Mouse (Mus musculus): Measurements from ENCODE around the gene Gigyf1. TPM values are rescaled to one million over a fixed set of nuclear protein-coding genes. Genes with fewer than 3 reads are reported as not detected.

The Gigyf1 gene
- polyA plus RNA-seq, 1 experiment from 2014 or later = 20.5 TPM

GRCm38 (mm10) chr5:137519691-137520550 is 1.6 kb downstream of the Gigyf1 start:
- Histone ChIP-seq H3K27ac (no peak overlapping the region), H3K9ac (replicated peaks) (no peak overlapping the region; the same call in 1 of the 2 replicates), H3K4me2 (replicated peaks) (no peak overlapping the region), H3K9me3 (no peaks in the 10 kb centered on the region), H3K27me3 (no peaks in the 10 kb centered on the region), H3K36me3 (peaks cover 75% of the 10 kb centered on the region), H3K4me3 (replicated peaks) (no peak overlapping the region), H3K4me1 (replicated peaks) (peaks cover 14% of the 10 kb centered on the region)
- 92% methylated on average over 27 of the region's 27 CpGs for WGBS
- ATAC-seq = no peak

- peaks cover 25% of the 10 kb centered on the region for H3K4me1 ChIP-seq (replicated peaks)
- WGBS = 82% methylated on average over 9 of the region's 9 CpGs
- ATAC-seq = no peak
- H3K4me3 ChIP-seq (replicated peaks) = no peak overlapping the region
- H3K36me3 ChIP-seq = peaks cover 93% of the 10 kb centered on the region
- H3K27me3 ChIP-seq = no peaks in the 10 kb centered on the region
- no peak overlapping the region for H3K9ac ChIP-seq (replicated peaks)
- no peaks in the 10 kb centered on the region for H3K9me3 ChIP-seq
- no peak overlapping the region for H3K4me2 ChIP-seq (replicated peaks)
- H3K27ac ChIP-seq = no peak overlapping the region
These were observed 3.5 kb downstream of the Gigyf1 start for GRCm38 (mm10) chr5:137521861-137522260.

- no peak overlapping the region for H3K4me2 ChIP-seq (replicated peaks)
- 75% methylated on average over 10 of the region's 11 CpGs for WGBS
- ATAC-seq = no peak
- H3K4me3 ChIP-seq (replicated peaks) = no peak overlapping the region
- peaks cover 26% of the 10 kb centered on the region for H3K4me1 ChIP-seq (replicated peaks)
- no peaks in the 10 kb centered on the region for H3K27me3 ChIP-seq
- H3K27ac ChIP-seq = peak overlapping the region; percentile 44; the same call in 1 of the 2 replicates
- peaks cover 97% of the 10 kb centered on the region for H3K36me3 ChIP-seq
- no peaks in the 10 kb centered on the region for H3K9me3 ChIP-seq
- 0 out of 2 replicates have a peak overlapping the region, but pooled peaks have one; percentile 14 for H3K9ac ChIP-seq (replicated peaks)
These were observed 4.4 kb downstream of the Gigyf1 start for GRCm38 (mm10) chr5:137522711-137523110.

GRCm38 (mm10) chr5:137523396-137524250 is 5.3 kb downstream of the Gigyf1 start:
- ATAC-seq = no peak
- H3K4me1 ChIP-seq (replicated peaks) = peaks cover 32% of the 10 kb centered on the region
- no peak overlapping the region for H3K4me3 ChIP-seq (replicated peaks)
- no peak overlapping the region for H3K9ac ChIP-seq (replicated peaks)
- no peaks in the 10 kb centered on the region for H3K27me3 ChIP-seq
- H3K27ac ChIP-seq = peak overlapping the region; percentile 7
- H3K4me2 ChIP-seq (replicated peaks) = no peak overlapping the region
- no peaks in the 10 kb centered on the region for H3K9me3 ChIP-seq
- peaks cover 99% of the 10 kb centered on the region for H3K36me3 ChIP-seq
- 82% methylated on average over 25 of the region's 25 CpGs for WGBS

- Histone ChIP-seq H3K4me1 (replicated peaks) (peaks cover 38% of the 10 kb centered on the region), H3K9ac (replicated peaks) (no peak overlapping the region), H3K27ac (peak overlapping the region; percentile 35; the same call in 1 of the 2 replicates), H3K4me3 (replicated peaks) (no peak overlapping the region), H3K4me2 (replicated peaks) (no peak overlapping the region), H3K9me3 (no peaks in the 10 kb centered on the region), H3K27me3 (no peaks in the 10 kb centered on the region), H3K36me3 (peaks cover 99% of the 10 kb centered on the region)
- 82% methylated on average over 8 of the region's 8 CpGs for WGBS
- no peak for ATAC-seq
These were observed 5.8 kb downstream of the Gigyf1 start for GRCm38 (mm10) chr5:137524251-137524515.

- Histone ChIP-seq H3K27me3 (no peaks in the 10 kb centered on the region), H3K27ac (peak overlapping the region; percentile 35), H3K4me3 (replicated peaks) (no peak overlapping the region), H3K9ac (replicated peaks) (no peak overlapping the region), H3K36me3 (peaks cover 99% of the 10 kb centered on the region), H3K9me3 (no peaks in the 10 kb centered on the region), H3K4me1 (replicated peaks) (peaks cover 43% of the 10 kb centered on the region), H3K4me2 (replicated peaks) (no peak overlapping the region)
- 91% methylated on average over 13 of the region's 13 CpGs for WGBS
- no peak for ATAC-seq
These were observed 6.3 kb downstream of the Gigyf1 start for GRCm38 (mm10) chr5:137524671-137525070.

GRCm38 (mm10) chr5:137525511-137525910 is 7.2 kb downstream of the Gigyf1 start:
- WGBS = 76% methylated on average over 16 of the region's 16 CpGs
- Histone ChIP-seq H3K9ac (replicated peaks) (no peak overlapping the region), H3K4me2 (replicated peaks) (no peak overlapping the region), H3K27ac (peak overlapping the region; percentile 35; the same call in 1 of the 2 replicates), H3K4me1 (replicated peaks) (peaks cover 51% of the 10 kb centered on the region), H3K4me3 (replicated peaks) (no peak overlapping the region), H3K36me3 (peaks cover 95% of the 10 kb centered on the region), H3K9me3 (no peaks in the 10 kb centered on the region), H3K27me3 (no peaks in the 10 kb centered on the region)
- no peak for ATAC-seq

- Histone ChIP-seq H3K36me3 (peaks cover 87% of the 10 kb centered on the region), H3K9ac (replicated peaks) (peak overlapping the region; percentile 36), H3K4me2 (replicated peaks) (no peak overlapping the region), H3K27me3 (no peaks in the 10 kb centered on the region), H3K27ac (peak overlapping the region; percentile 80), H3K4me1 (replicated peaks) (peaks cover 53% of the 10 kb centered on the region), H3K4me3 (replicated peaks) (0 out of 2 replicates have a peak overlapping the region, but pooled peaks have one; percentile 0), H3K9me3 (no peaks in the 10 kb centered on the region)
- ATAC-seq = no peak
- 36% methylated on average over 16 of the region's 16 CpGs for WGBS
These were observed 8.0 kb downstream of the Gigyf1 start for GRCm38 (mm10) chr5:137526192-137526936.

- ATAC-seq = no peak
- H3K9me3 ChIP-seq = no peaks in the 10 kb centered on the region
- no peak overlapping the region for H3K4me3 ChIP-seq (replicated peaks)
- peaks cover 53% of the 10 kb centered on the region for H3K4me1 ChIP-seq (replicated peaks)
- WGBS = 29% methylated on average over 1 of the region's 1 CpGs
- peak overlapping the region; percentile 80 for H3K27ac ChIP-seq
- no peak overlapping the region for H3K9ac ChIP-seq (replicated peaks)
- H3K4me2 ChIP-seq (replicated peaks) = no peak overlapping the region
- H3K36me3 ChIP-seq = peaks cover 76% of the 10 kb centered on the region
- H3K27me3 ChIP-seq = no peaks in the 10 kb centered on the region
These were observed 9.1 kb downstream of the Gigyf1 start for GRCm38 (mm10) chr5:137527413-137527812.

- Histone ChIP-seq H3K4me1 (replicated peaks) (peaks cover 53% of the 10 kb centered on the region), H3K4me3 (replicated peaks) (no peak overlapping the region), H3K27me3 (no peaks in the 10 kb centered on the region), H3K9ac (replicated peaks) (peak overlapping the region; percentile 33; the same call in 1 of the 2 replicates), H3K4me2 (replicated peaks) (no peak overlapping the region), H3K36me3 (peaks cover 67% of the 10 kb centered on the region), H3K27ac (0 out of 2 replicates have a peak overlapping the region, but pooled peaks have one; percentile 10), H3K9me3 (no peaks in the 10 kb centered on the region)
- 80% methylated on average over 22 of the region's 22 CpGs for WGBS
- no peak for ATAC-seq
These were observed 10.1 kb downstream of the Gigyf1 start for GRCm38 (mm10) chr5:137528247-137528968.
